Mouse (Mus musculus) CH12.LX (cell line): ENCODE measurements around the gene Trim13.

Experiments used
- CTCF ChIP-seq, 2 experiments: IDR thresholded peaks in 1 of 2; conservative IDR thresholded peaks in 1 of 2; 2 replicates each; pipeline ENCODE4 v1.5.1; 2011 to 2012; ENCODE audit warnings: low read depth in 2 of 2, low read length in 2 of 2, improper control_type of control experiment in 1 of 2, inconsistent platforms in 1 of 2, mild to moderate bottlenecking in 1 of 2, moderate library complexity in 1 of 2
- E2F4 ChIP-seq: IDR thresholded peaks from 2 replicates; pipeline ENCODE4 v1.6.1; 2011; ENCODE audit warnings: low read depth, low read length, improper control_type of control experiment; ENCODE audit not compliant: insufficient replicate concordance
- ELF1 ChIP-seq: IDR thresholded peaks from 2 replicates; pipeline ENCODE4 v1.6.1; 2014; ENCODE audit warnings: low read depth, mild to moderate bottlenecking, inconsistent platforms, low read length, improper control_type of control experiment
- MAFK ChIP-seq: IDR thresholded peaks from 2 replicates; pipeline ENCODE4 v1.6.1; 2011; ENCODE audit warnings: low read length, improper control_type of control experiment; ENCODE audit not compliant: insufficient replicate concordance
- USF2 ChIP-seq: conservative IDR thresholded peaks from 2 replicates; pipeline ENCODE4 v1.6.1; 2011; ENCODE audit warnings: low read depth, low read length, improper control_type of control experiment

DNA sequence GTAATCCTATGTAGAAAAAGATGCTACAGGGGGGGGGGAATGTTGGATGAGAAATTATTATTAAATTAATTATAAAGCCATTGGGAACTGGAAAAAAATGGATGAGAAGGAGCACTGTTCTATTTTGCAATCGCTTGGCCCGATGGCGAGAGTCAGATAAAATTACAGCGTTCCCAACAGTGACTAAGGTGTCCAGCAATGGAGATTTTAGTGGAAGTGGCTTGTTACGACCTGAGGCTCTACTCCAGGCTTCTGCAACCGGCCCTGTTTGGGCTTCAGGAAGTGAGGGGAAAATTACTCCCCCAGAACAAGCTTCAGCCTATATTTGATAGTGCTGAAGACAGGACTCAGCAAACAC is 42.1 kb upstream of the Trim13 start:
- TF ChIP-seq E2F4 (no peak), USF2 (no peak), MAFK (no peak), CTCF (conservative IDR thresholded peaks at IDR 0.05 in 1 of 2, IDR thresholded peaks at IDR 0.05 in 1 of 2; ENCODE audit: low read depth in 2 of 2, low read length in 2 of 2) (no peak), ELF1 (no peak)
